Mouse (Mus musculus): ENCODE data around the gene Mllt10.
A peak's percentile ranks its signal among the peaks of the same experiment; 100 is the strongest.

The Mllt10 gene

GRCm38 (mm10) chr2:18034371-18035250, 20.4 kb upstream of the Mllt10 start:
- DNase-seq (ENCODE audit: low spot score) = no peak

GRCm38 (mm10) chr2:18037491-18037890, 17.5 kb upstream of the Mllt10 start, which contains the start of gene A930004D18Rik:
Gene A930004D18Rik (minus strand): TSS chr2:18037737.
- DNase-seq (ENCODE audit: low spot score) = no peak

GRCm38 (mm10) chr2:18038141-18038752, 16.8 kb upstream of the Mllt10 start:
- DNase-seq (ENCODE audit: low spot score) = no peak

- DNase-seq (ENCODE audit: low spot score) = no peak
Measured at GRCm38 (mm10) chr2:18038895-18039371, 16.1 kb upstream of the Mllt10 start.

- no peak for DNase-seq (ENCODE audit: low spot score)
Measured at GRCm38 (mm10) chr2:18039566-18040290, 15.3 kb upstream of the Mllt10 start.

GRCm38 (mm10) chr2:18040347-18041160, 14.5 kb upstream of the Mllt10 start:
- DNase-seq (ENCODE audit: low spot score) = no peak

GRCm38 (mm10) chr2:18041199-18041885, 13.7 kb upstream of the Mllt10 start:
- DNase-seq (ENCODE audit: low spot score) = no peak

GRCm38 (mm10) chr2:18045143-18045780, 9.8 kb upstream of the Mllt10 start:
- no peak for DNase-seq (ENCODE audit: low spot score)

- DNase-seq (ENCODE audit: low spot score) = no peak
Measured at GRCm38 (mm10) chr2:18045781-18046181, 9.3 kb upstream of the Mllt10 start.

GRCm38 (mm10) chr2:18046186-18046585, 8.9 kb upstream of the Mllt10 start:
- DNase-seq (ENCODE audit: low spot score) = no peak

- peak; percentile 54 for DNase-seq (ENCODE audit: low spot score)
Measured at GRCm38 (mm10) chr2:18046758-18047645, 8.0 kb upstream of the Mllt10 start.

- DNase-seq (ENCODE audit: low spot score) = peak; percentile 18
Measured at GRCm38 (mm10) chr2:18047646-18048452, 7.2 kb upstream of the Mllt10 start.

GRCm38 (mm10) chr2:18048453-18049075, 6.5 kb upstream of the Mllt10 start, which contains the start of gene Skida1:
Gene Skida1 (minus strand): TSS chr2:18049051.
- no peak for DNase-seq (ENCODE audit: low spot score)

GRCm38 (mm10) chr2:18049279-18049821, 5.7 kb upstream of the Mllt10 start:
- no peak for DNase-seq (ENCODE audit: low spot score)

- no peak for DNase-seq (ENCODE audit: low spot score)
Measured at GRCm38 (mm10) chr2:18050018-18050417, 5.0 kb upstream of the Mllt10 start.

- DNase-seq (ENCODE audit: low spot score) = no peak
Measured at GRCm38 (mm10) chr2:18050541-18050985, 4.5 kb upstream of the Mllt10 start.

GRCm38 (mm10) chr2:18051026-18051830, 3.8 kb upstream of the Mllt10 start:
- no peak for DNase-seq (ENCODE audit: low spot score)

Measured in T-cell, adult 2 months (primary cell).